Mouse (Mus musculus) CH12.LX (cell line): ENCODE results near the gene 2810006K23Rik. TPM values are rescaled to one million over a fixed set of nuclear protein-coding genes. Genes with fewer than 3 reads are reported as not detected.

Experiments
- DNase-seq: peaks from one replicate; pipeline ENCODE4 v3.0.0-alpha.2; 2013; ENCODE audit errors: extremely low read depth
- H3K27ac ChIP-seq: 2 replicates; pipeline ENCODE4 v1.5.1; 2012; ENCODE audit warnings: low read depth, mild to moderate bottlenecking, control low read depth, moderate library complexity; ENCODE audit not compliant: insufficient read depth
- H3K27me3 ChIP-seq: replicated peaks from 2 replicates; pipeline ENCODE3; 2012; ENCODE audit warnings: inconsistent platforms
- H3K36me3 ChIP-seq, 2 experiments: replicated peaks in 1 of 2; 2 replicates each; pipeline versions ENCODE3 to v1.6.1; 2012; ENCODE audit warnings: inconsistent platforms in 1 of 2, low read length in 1 of 2, mild to moderate bottlenecking in 1 of 2, mixed read lengths in 1 of 2, moderate library complexity in 1 of 2; ENCODE audit not compliant: control insufficient read depth in 1 of 2, insufficient read depth in 1 of 2
- H3K4me1 ChIP-seq, 2 experiments: 2 replicates each; pipeline ENCODE4 v1.6.1; 2012; ENCODE audit warnings: inconsistent platforms in 1 of 2, moderate library complexity in 1 of 2; ENCODE audit not compliant: insufficient read depth in 2 of 2, control insufficient read depth in 1 of 2
- H3K4me2 ChIP-seq: 2 replicates; pipeline ENCODE4 v1.6.1; 2012; ENCODE audit warnings: low read depth, mild to moderate bottlenecking, control low read depth; ENCODE audit not compliant: poor library complexity, insufficient read depth, severe bottlenecking
- H3K4me3 ChIP-seq, 3 experiments: fragments of 150-350 bp in 1 of 3; sonication (generic) in 1 of 3; replicated peaks in 1 of 3; 2 replicates each; pipeline versions ENCODE3 to v1.5.1; 2011 to 2012; ENCODE audit warnings: low read depth in 2 of 3, low read length in 2 of 3, mild to moderate bottlenecking in 2 of 3, moderate library complexity in 2 of 3, control low read depth in 1 of 3, improper control_type of control experiment in 1 of 3, inconsistent platforms in 1 of 3, mixed read lengths in 1 of 3; ENCODE audit not compliant: poor library complexity in 1 of 3
- H3K79me2 ChIP-seq: replicated peaks from 2 replicates; pipeline ENCODE4 v1.6.1; 2012; ENCODE audit warnings: mild to moderate bottlenecking, moderate library complexity; ENCODE audit not compliant: control insufficient read depth, poor library complexity, insufficient read depth, severe bottlenecking; ENCODE audit errors: extremely low read depth
- H3K9ac ChIP-seq: 2 replicates; pipeline ENCODE4 v1.6.1; 2012; ENCODE audit warnings: low read depth, mild to moderate bottlenecking, control low read depth, moderate library complexity; ENCODE audit not compliant: insufficient read depth
- H3K9me3 ChIP-seq: replicated peaks from 2 replicates; pipeline ENCODE3; 2012; ENCODE audit warnings: low read length, inconsistent platforms, mixed read lengths
- CHD2 ChIP-seq: IDR thresholded peaks from 2 replicates; pipeline ENCODE4 v1.6.1; 2011; ENCODE audit warnings: low read length, improper control_type of control experiment
- CTCF ChIP-seq, 2 experiments: IDR thresholded peaks in 1 of 2; conservative IDR thresholded peaks in 1 of 2; 2 replicates each; pipeline ENCODE4 v1.5.1; 2011 to 2012; ENCODE audit warnings: low read depth in 2 of 2, low read length in 2 of 2, improper control_type of control experiment in 1 of 2, inconsistent platforms in 1 of 2, mild to moderate bottlenecking in 1 of 2, moderate library complexity in 1 of 2
- E2F4 ChIP-seq: IDR thresholded peaks from 2 replicates; pipeline ENCODE4 v1.6.1; 2011; ENCODE audit warnings: low read depth, low read length, improper control_type of control experiment; ENCODE audit not compliant: insufficient replicate concordance
- ELF1 ChIP-seq: IDR thresholded peaks from 2 replicates; pipeline ENCODE4 v1.6.1; 2014; ENCODE audit warnings: low read depth, mild to moderate bottlenecking, inconsistent platforms, low read length, improper control_type of control experiment
- EP300 ChIP-seq: IDR thresholded peaks from 2 replicates; pipeline ENCODE4 v1.6.1; 2011; ENCODE audit warnings: low read length, improper control_type of control experiment
- ETS1 ChIP-seq: conservative IDR thresholded peaks from 2 replicates; pipeline ENCODE4 v1.6.1; 2012; ENCODE audit warnings: low read depth, mild to moderate bottlenecking, inconsistent platforms, low read length, improper control_type of control experiment, moderate library complexity
- GABPA ChIP-seq: IDR thresholded peaks from 2 replicates; pipeline ENCODE4 v1.6.1; 2012; ENCODE audit warnings: low read depth, low read length, improper control_type of control experiment, inconsistent platforms; ENCODE audit not compliant: insufficient replicate concordance
- HCFC1 ChIP-seq: IDR thresholded peaks from 2 replicates; pipeline ENCODE4 v1.6.1; 2012; ENCODE audit warnings: low read depth, mild to moderate bottlenecking, inconsistent platforms, low read length, improper control_type of control experiment
- IRF4 ChIP-seq: IDR thresholded peaks from 2 replicates; pipeline ENCODE4 v1.6.1; 2014; ENCODE audit warnings: low read depth, mild to moderate bottlenecking, inconsistent platforms, low read length, improper control_type of control experiment
- JUND ChIP-seq: conservative IDR thresholded peaks from 2 replicates; pipeline ENCODE4 v1.6.1; 2011; ENCODE audit warnings: low read depth, low read length, improper control_type of control experiment
- KAT2A ChIP-seq: IDR thresholded peaks from 2 replicates; pipeline ENCODE4 v1.6.1; 2012; ENCODE audit warnings: low read length, improper control_type of control experiment, inconsistent platforms; ENCODE audit not compliant: insufficient replicate concordance
- MAZ ChIP-seq: IDR thresholded peaks from 2 replicates; pipeline ENCODE4 v1.6.1; 2012; ENCODE audit warnings: low read depth, mild to moderate bottlenecking, inconsistent platforms, low read length, improper control_type of control experiment, moderate library complexity
- MEF2A ChIP-seq: IDR thresholded peaks from 2 replicates; pipeline ENCODE4 v1.6.1; 2014; ENCODE audit warnings: low read depth, mild to moderate bottlenecking, inconsistent platforms, low read length, improper control_type of control experiment, borderline replicate concordance
- MXI1 ChIP-seq: IDR thresholded peaks from 2 replicates; pipeline ENCODE4 v1.6.1; 2011; ENCODE audit warnings: mild to moderate bottlenecking, low read depth, low read length, improper control_type of control experiment
- MYC ChIP-seq: IDR thresholded peaks from 2 replicates; pipeline ENCODE4 v1.6.1; 2011; ENCODE audit warnings: low read depth, mild to moderate bottlenecking, improper control_type of control experiment, low read length
- NELFE ChIP-seq: IDR thresholded peaks from 2 replicates; pipeline ENCODE4 v1.6.1; 2011; ENCODE audit warnings: low read depth, low read length, improper control_type of control experiment
- NRF1 ChIP-seq: IDR thresholded peaks from 2 replicates; pipeline ENCODE4 v1.6.1; 2014; ENCODE audit warnings: low read depth, mild to moderate bottlenecking, inconsistent platforms, low read length, improper control_type of control experiment, moderate library complexity
- PAX5 ChIP-seq: IDR thresholded peaks from 2 replicates; pipeline ENCODE4 v1.6.1; 2012; ENCODE audit warnings: low read length, inconsistent platforms, mixed read lengths
- POLR2A ChIP-seq: IDR thresholded peaks from 2 replicates; pipeline ENCODE4 v1.6.1; 2011; ENCODE audit warnings: low read depth, mild to moderate bottlenecking, improper control_type of control experiment, low read length
- POLR2AphosphoS2 ChIP-seq: IDR thresholded peaks from 2 replicates; pipeline ENCODE4 v1.6.1; 2011; ENCODE audit warnings: low read depth, low read length, improper control_type of control experiment
- RAD21 ChIP-seq: IDR thresholded peaks from 2 replicates; pipeline ENCODE4 v1.6.1; 2011; ENCODE audit warnings: low read depth, mild to moderate bottlenecking, low read length, improper control_type of control experiment, moderate library complexity
- RCOR1 ChIP-seq: conservative IDR thresholded peaks from 2 replicates; pipeline ENCODE4 v1.6.1; 2012; ENCODE audit warnings: low read depth, mild to moderate bottlenecking, inconsistent platforms, low read length, improper control_type of control experiment
- SIN3A ChIP-seq: IDR thresholded peaks from 2 replicates; pipeline ENCODE4 v1.6.1; 2012; ENCODE audit warnings: low read length, improper control_type of control experiment, inconsistent platforms
- SMC3 ChIP-seq: IDR thresholded peaks from 2 replicates; pipeline ENCODE4 v1.6.1; 2011; ENCODE audit warnings: low read depth, low read length, improper control_type of control experiment
- TBP ChIP-seq: conservative IDR thresholded peaks from 2 replicates; pipeline ENCODE4 v1.6.1; 2011; ENCODE audit warnings: low read depth, low read length, improper control_type of control experiment
- TCF12 ChIP-seq: IDR thresholded peaks from 2 replicates; pipeline ENCODE4 v1.6.1; 2014; ENCODE audit warnings: low read depth, mild to moderate bottlenecking, inconsistent platforms, low read length, improper control_type of control experiment
- UBTF ChIP-seq: IDR thresholded peaks from 2 replicates; pipeline ENCODE4 v1.6.1; 2012; ENCODE audit warnings: low read depth, mild to moderate bottlenecking, inconsistent platforms, low read length, improper control_type of control experiment, moderate library complexity
- USF1 ChIP-seq: IDR thresholded peaks from 2 replicates; pipeline ENCODE4 v1.6.1; 2014; ENCODE audit warnings: low read depth, mild to moderate bottlenecking, inconsistent platforms, low read length, improper control_type of control experiment
- USF2 ChIP-seq: conservative IDR thresholded peaks from 2 replicates; pipeline ENCODE4 v1.6.1; 2011; ENCODE audit warnings: low read depth, low read length, improper control_type of control experiment
- ZC3H11A ChIP-seq: IDR thresholded peaks from 2 replicates; pipeline ENCODE4 v1.6.1; 2012; ENCODE audit warnings: low read depth, mild to moderate bottlenecking, inconsistent platforms, low read length, improper control_type of control experiment
- ZKSCAN1 ChIP-seq: IDR thresholded peaks from 2 replicates; pipeline ENCODE4 v1.6.1; 2012; ENCODE audit warnings: low read depth, inconsistent platforms, low read length, improper control_type of control experiment, borderline replicate concordance
- ZNF384 ChIP-seq: IDR thresholded peaks from 2 replicates; pipeline ENCODE4 v1.6.1; 2012; ENCODE audit warnings: low read depth, low read length, improper control_type of control experiment, inconsistent platforms
- dilution Hi-C: fragments of 300-500 bp; cut with MboI; formaldehyde crosslinking; loops from 2 replicates; pipeline ENCODE4 v1.14.3; 2020; ENCODE audit warnings: low sequenced_read_pairs; ENCODE audit not compliant: extremely low pct_unique_long_range_greater_than_20kb, extremely low pct_ligation_motif_present
- in situ Hi-C: fragments of 300-500 bp; cut with MboI; formaldehyde crosslinking; loops from 3 replicates; pipeline ENCODE4 v1.14.3; 2019; ENCODE audit warnings: low sequenced_read_pairs, low pct_ligation_motif_present, low pct_unique_long_range_greater_than_20kb, mixed read lengths
- polyA plus RNA-seq: library from polyadenylated mRNA; unstranded; fragments of >175 nt; gene quantifications from 2 replicates; pipeline ENCODE4 v1.2.1, GENCODE M21; 2012; ENCODE audit warnings: low read depth; ENCODE audit not compliant: insufficient read length
- total RNA-seq, 2 experiments: library from RNA; depleted of rRNA; stranded (reverse); fragments of 300-350 nt in 1 of 2; fragments of >200 nt in 1 of 2; gene quantifications; 2 replicates each; pipeline ENCODE4 v1.2.3; 2012 to 2014

2810006K23Rik gene
- total and polyA plus RNA-seq, 3 experiments: 6.3 to 8.9 (median 8.2) TPM

- in situ Hi-C loops: loop anchor here (10.0 kb wide), 1 partner anchor 202 kb away; the partner anchor contains the start of gene Ddx55
- peak; percentile 78 for DNase-seq
- peaks cover 21 to 33% of the 10 kb centered on the region in 2 experiments for H3K36me3 ChIP-seq
- H3K27ac ChIP-seq: peak overlapping the region; percentile 83
- peaks cover 37% of the 10 kb centered on the region for H3K79me2 ChIP-seq
- H3K4me1 ChIP-seq: peaks cover 17 to 24% of the 10 kb centered on the region in 2 experiments
- TF ChIP-seq MEF2A: no peak
- TF ChIP-seq ETS1: no peak
- TF ChIP-seq PAX5: no peak
- TF ChIP-seq ZKSCAN1: no peak
- no peak for TF ChIP-seq E2F4
- TF ChIP-seq ZNF384: no peak
- TF ChIP-seq ZC3H11A: no peak
- no peak for TF ChIP-seq JUND
- TF ChIP-seq SMC3: no peak
- TF ChIP-seq GABPA: no peak
- TF ChIP-seq KAT2A: 0 out of 2 replicates have a peak, but pooled peaks have one; percentile 13
- peak; percentile 57; the same call in 1 of the 2 replicates for TF ChIP-seq SIN3A
- TF ChIP-seq IRF4: 0 out of 2 replicates have a peak, but pooled peaks have one; percentile 9
- 0 out of 2 replicates have a peak, but pooled peaks have one; percentile 37 for TF ChIP-seq UBTF
- peak; percentile 31; the same call in 1 of the 2 replicates for TF ChIP-seq TCF12
- TF ChIP-seq POLR2AphosphoS2: no peak
- TF ChIP-seq MAZ: peak; percentile 64; the same call in 1 of the 2 replicates
- TF ChIP-seq NRF1: no peak
- TF ChIP-seq USF2: no peak
- peak; percentile 64 for TF ChIP-seq POLR2A
- no peak for TF ChIP-seq MYC
- TF ChIP-seq NELFE: peak; percentile 37; the same call in 1 of the 2 replicates
- TF ChIP-seq CHD2: peak; percentile 61
- 0 out of 2 replicates have a peak, but pooled peaks have one; percentile 39 for TF ChIP-seq MXI1
- no peak for TF ChIP-seq RCOR1
- no peak; the same call in 1 of the 2 replicates for TF ChIP-seq HCFC1
- TF ChIP-seq USF1: no peak
- TF ChIP-seq RAD21: no peak
- peak; percentile 49 for TF ChIP-seq ELF1
- no peak for TF ChIP-seq EP300
- TF ChIP-seq CTCF (conservative IDR thresholded peaks at IDR 0.05 in 1 of 2, IDR thresholded peaks at IDR 0.05 in 1 of 2; ENCODE audit: low read depth in 2 of 2, low read length in 2 of 2): peak in 1 of 2 experiments; percentile 17; a peak in 1 of 4 replicates
- no peak for TF ChIP-seq TBP
- TF ChIP-seq, all 38 proteins: peak for 12
- no peaks in the 10 kb centered on the region for H3K27me3 ChIP-seq
- H3K4me2 ChIP-seq: peak overlapping the region; percentile 81
- H3K4me3 ChIP-seq: peak overlapping the region; percentile 38 to 82 (median 78)
- no peaks in the 10 kb centered on the region for H3K9me3 ChIP-seq
- peak overlapping the region; percentile 99 for H3K9ac ChIP-seq
- dilution Hi-C loops: no loop called here
Measured at GRCm38 (mm10) chr5:124352141-124352920, 24.4 kb downstream of the 2810006K23Rik start.
